Mouse (Mus musculus) cerebellum, adult 2 months (tissue): ENCODE measurements at regions not wholly inside any gene's neighbourhood (a gene's known extent, or its start where the extent isn't known, plus 50 kb on each side); places are given as distances from the start of the nearest gene placed in this dataset.

ENCODE experiments used
- CTCF ChIP-seq: fragments of 200-500 bp; IDR thresholded peaks from 2 replicates; pipeline ENCODE4 v1.5.1; 2011; ENCODE audit warnings: low read depth, mild to moderate bottlenecking, control low read depth, low read length, moderate library complexity, borderline replicate concordance; ENCODE audit not compliant: insufficient read depth
- POLR2A ChIP-seq: fragments of 200-500 bp; IDR thresholded peaks from 2 replicates; pipeline ENCODE4 v1.6.1; 2011; ENCODE audit warnings: low read length, control low read depth, borderline replicate concordance; ENCODE audit not compliant: insufficient read depth

GRCm38 (mm10) chr10:104595920-104596319 lies 402.1 kb downstream of the Gm4340 start:
- no peak for TF ChIP-seq CTCF
- no peak for TF ChIP-seq POLR2A
